Mouse (Mus musculus) limb, embryonic 10.5 days (tissue): Measurements from ENCODE around the gene Rbm42. TPM values are rescaled to one million over a fixed set of nuclear protein-coding genes. Genes with fewer than 3 reads are reported as not detected.

Experiments used
- DNase-seq: peaks from one replicate; pipeline ENCODE4 v3.0.0-alpha.2; 2017; ENCODE audit warnings: low spot score
- H3K27ac ChIP-seq: fragments of 300-500 bp; sonication (generic); 2 replicates; pipeline ENCODE4 v1.5.1; 2016; ENCODE audit warnings: mild to moderate bottlenecking
- H3K27me3 ChIP-seq: fragments of 300-500 bp; sonication (generic); 2 replicates; pipeline ENCODE4 v1.6.1; 2016; ENCODE audit warnings: low read depth, mild to moderate bottlenecking; ENCODE audit not compliant: poor library complexity, severe bottlenecking
- H3K36me3 ChIP-seq: fragments of 300-500 bp; sonication (generic); 2 replicates; pipeline ENCODE4 v1.6.1; 2016; ENCODE audit warnings: mild to moderate bottlenecking, moderate library complexity
- H3K4me1 ChIP-seq: fragments of 300-500 bp; sonication (generic); 2 replicates; pipeline ENCODE4 v1.6.1; 2016
- H3K4me3 ChIP-seq: fragments of 300-500 bp; sonication (generic); 2 replicates; pipeline ENCODE4 v1.5.1; 2016; ENCODE audit warnings: mild to moderate bottlenecking, moderate library complexity
- H3K9me3 ChIP-seq: fragments of 300-500 bp; sonication (generic); replicated peaks from 2 replicates; pipeline ENCODE4 v1.6.1; 2016; ENCODE audit warnings: mild to moderate bottlenecking
- WGBS: fragments of 180-500 bp; shearing (Covaris S2); methylation state at CpG from one replicate; pipeline ENCODE4 v1.1.7; 2016; 5-methylcytosine and 5-hydroxymethylcytosine counted together
- polyA plus RNA-seq: library from polyadenylated mRNA; unstranded; fragments of >200 nt; fragmentation: Nextera tagmentation; extraction: Ambion mirVana; gene quantifications from 2 replicates; pipeline ENCODE4 v1.2.1, GENCODE M21; 2016

Rbm42 gene
- 150 and 151 TPM in 2 replicates for polyA plus RNA-seq

GRCm38 (mm10) chr7:30649591-30650540, at the start of gene Rbm42:
Gene Rbm42 (minus strand): TSS chr7:30650317.
- H3K27ac ChIP-seq = peak within 1 kb of the TSS; percentile 86
- no peaks in the 10 kb centered on the region for H3K9me3 ChIP-seq
- H3K4me1 ChIP-seq = peaks cover 6% of the 10 kb centered on the region
- peak within 1 kb of the TSS; percentile 84 for H3K4me3 ChIP-seq
- DNase-seq = peak; percentile 96
- peaks cover 71% of the 10 kb centered on the region for H3K36me3 ChIP-seq
- H3K27me3 ChIP-seq = no peaks in the 10 kb centered on the region
- WGBS = 2% methylated on average over 59 of the region's 59 CpGs

- Histone ChIP-seq H3K27me3 (no peaks in the 10 kb centered on the region), H3K27ac (no peak within 1 kb of the TSS), H3K9me3 (no peaks in the 10 kb centered on the region), H3K36me3 (no peaks in the 10 kb centered on the region), H3K4me1 (no peaks in the 10 kb centered on the region), H3K4me3 (no peak within 1 kb of the TSS)
- 39% methylated on average over 9 of the region's 9 CpGs for WGBS
- DNase-seq = no peak
These were observed 48.5 kb upstream of the Rbm42 start, which contains the start of gene 2200002J24Rik for GRCm38 (mm10) chr7:30698589-30698988. Gene 2200002J24Rik (plus strand): TSS chr7:30698926.

GRCm38 (mm10) chr7:30698101-30698500, 48.0 kb upstream of the Rbm42 start:
- Histone ChIP-seq H3K4me3 (no peak overlapping the region), H3K9me3 (no peaks in the 10 kb centered on the region), H3K4me1 (no peaks in the 10 kb centered on the region), H3K27ac (no peak overlapping the region), H3K36me3 (no peaks in the 10 kb centered on the region), H3K27me3 (no peaks in the 10 kb centered on the region)
- no peak for DNase-seq
- 73% methylated on average over 5 of the region's 5 CpGs for WGBS

GRCm38 (mm10) chr7:30688325-30688724, 38.2 kb upstream of the Rbm42 start:
- Histone ChIP-seq H3K27ac (no peak overlapping the region), H3K9me3 (no peaks in the 10 kb centered on the region), H3K4me3 (no peak overlapping the region), H3K36me3 (no peaks in the 10 kb centered on the region), H3K27me3 (peaks cover 23% of the 10 kb centered on the region), H3K4me1 (no peaks in the 10 kb centered on the region)
- DNase-seq = no peak
- WGBS = 77% methylated on average over 6 of the region's 6 CpGs

- peaks cover 22% of the 10 kb centered on the region for H3K27me3 ChIP-seq
- no peaks in the 10 kb centered on the region for H3K4me1 ChIP-seq
- no peak overlapping the region for H3K27ac ChIP-seq
- H3K4me3 ChIP-seq = no peak overlapping the region
- no peaks in the 10 kb centered on the region for H3K36me3 ChIP-seq
- no peaks in the 10 kb centered on the region for H3K9me3 ChIP-seq
- DNase-seq = no peak
- 84% methylated on average over 2 of the region's 2 CpGs for WGBS
These were observed 33.3 kb upstream of the Rbm42 start for GRCm38 (mm10) chr7:30683425-30683824.

GRCm38 (mm10) chr7:30681897-30682296, 31.8 kb upstream of the Rbm42 start:
- Histone ChIP-seq H3K4me1 (no peaks in the 10 kb centered on the region), H3K9me3 (no peaks in the 10 kb centered on the region), H3K36me3 (no peaks in the 10 kb centered on the region), H3K27me3 (peaks cover 7% of the 10 kb centered on the region), H3K4me3 (no peak overlapping the region), H3K27ac (no peak overlapping the region)
- DNase-seq = no peak
- 69% methylated on average over 5 of the region's 5 CpGs for WGBS

- 75% methylated on average over 5 of the region's 5 CpGs for WGBS
These were observed 28.3 kb upstream of the Rbm42 start for GRCm38 (mm10) chr7:30678263-30678975.

GRCm38 (mm10) chr7:30671480-30671879, 21.4 kb upstream of the Rbm42 start, which contains the start of gene Pmis2:
Gene Pmis2 (minus strand): TSS chr7:30671605.
- Histone ChIP-seq H3K36me3 (no peaks in the 10 kb centered on the region), H3K27ac (no peak within 1 kb of the TSS), H3K4me1 (no peaks in the 10 kb centered on the region), H3K4me3 (no peak within 1 kb of the TSS), H3K27me3 (no peaks in the 10 kb centered on the region), H3K9me3 (no peaks in the 10 kb centered on the region)
- WGBS = 68% methylated on average over 9 of the region's 9 CpGs
- DNase-seq = no peak

More at GRCm38 (mm10) chr7:30678263-30678975, 28.3 kb upstream of the Rbm42 start:
- Histone ChIP-seq H3K4me3 (no peak overlapping the region), H3K36me3 (no peaks in the 10 kb centered on the region), H3K9me3 (no peaks in the 10 kb centered on the region), H3K27ac (no peak overlapping the region), H3K27me3 (no peaks in the 10 kb centered on the region), H3K4me1 (no peaks in the 10 kb centered on the region)
- no peak for DNase-seq

GRCm38 (mm10) chr7:30669229-30669628, 19.1 kb upstream of the Rbm42 start:
- Histone ChIP-seq H3K27me3 (no peaks in the 10 kb centered on the region), H3K36me3 (no peaks in the 10 kb centered on the region), H3K4me1 (peaks cover 8% of the 10 kb centered on the region), H3K27ac (no peak overlapping the region), H3K9me3 (no peaks in the 10 kb centered on the region), H3K4me3 (no peak overlapping the region)
- no peak for DNase-seq
- 42% methylated on average over 3 of the region's 3 CpGs for WGBS

- peak overlapping the region; percentile 76 for H3K4me3 ChIP-seq
- peaks cover 9% of the 10 kb centered on the region for H3K4me1 ChIP-seq
- no peaks in the 10 kb centered on the region for H3K9me3 ChIP-seq
- WGBS = 9% methylated on average over 11 of the region's 11 CpGs
- H3K27me3 ChIP-seq = no peaks in the 10 kb centered on the region
- peaks cover 31% of the 10 kb centered on the region for H3K36me3 ChIP-seq
- peak overlapping the region; percentile 84 for H3K27ac ChIP-seq
- no peak for DNase-seq
These were observed 15.2 kb upstream of the Rbm42 start for GRCm38 (mm10) chr7:30665321-30665720.

GRCm38 (mm10) chr7:30664529-30665200, 14.5 kb upstream of the Rbm42 start, which contains the start of gene Haus5:
Gene Haus5 (minus strand): TSS chr7:30664994.
- Histone ChIP-seq H3K4me3 (peak within 1 kb of the TSS; percentile 76), H3K9me3 (no peaks in the 10 kb centered on the region), H3K36me3 (peaks cover 38% of the 10 kb centered on the region), H3K27me3 (no peaks in the 10 kb centered on the region), H3K27ac (peak within 1 kb of the TSS; percentile 84), H3K4me1 (peaks cover 9% of the 10 kb centered on the region)
- WGBS = under 1% methylated on average over 34 of the region's 34 CpGs
- DNase-seq = peak; percentile 93

GRCm38 (mm10) chr7:30639083-30639482, 11.0 kb downstream of the Rbm42 start:
- peaks cover 39% of the 10 kb centered on the region for H3K4me1 ChIP-seq
- H3K36me3 ChIP-seq = peaks cover 43% of the 10 kb centered on the region
- 0 out of 2 replicates have a peak overlapping the region, but pooled peaks have one; percentile 1 for H3K4me3 ChIP-seq
- H3K9me3 ChIP-seq = no peaks in the 10 kb centered on the region
- DNase-seq = no peak
- 20% methylated on average over 4 of the region's 4 CpGs for WGBS
- H3K27me3 ChIP-seq = peaks cover 26% of the 10 kb centered on the region
- peak overlapping the region; percentile 67 for H3K27ac ChIP-seq
